Mouse (Mus musculus): ENCODE measurements around the gene Olfr485.
"Not testable (repeated sequence)": the region's sequence is repeated elsewhere in the genome, so short reads cannot be mapped to it uniquely, and the experiment has no call there.

Olfr485 gene

GRCm38 (mm10) chr7:108159771-108160170, at the start of gene Olfr485:
Olfr485 (minus strand) TSS chr7:108159871.
- DNase-seq (ENCODE audit: low spot score): no peak

GRCm38 (mm10) chr7:108196938-108197337, 37.3 kb upstream of the Olfr485 start:
- DNase-seq (ENCODE audit: low spot score): no peak

GRCm38 (mm10) chr7:108196337-108196736, 36.7 kb upstream of the Olfr485 start:
- DNase-seq (ENCODE audit: low spot score): not testable (repeated sequence)

- not testable (repeated sequence) for DNase-seq (ENCODE audit: low spot score)
Observed at GRCm38 (mm10) chr7:108192714-108193113, 33.0 kb upstream of the Olfr485 start.

- DNase-seq (ENCODE audit: low spot score): not testable (repeated sequence)
Observed at GRCm38 (mm10) chr7:108191196-108191595, 31.5 kb upstream of the Olfr485 start.

- not testable (repeated sequence) for DNase-seq (ENCODE audit: low spot score)
Observed at GRCm38 (mm10) chr7:108185237-108185636, 25.6 kb upstream of the Olfr485 start.

- DNase-seq (ENCODE audit: low spot score): not testable (repeated sequence)
Observed at GRCm38 (mm10) chr7:108184401-108184800, 24.7 kb upstream of the Olfr485 start.

- not testable (repeated sequence) for DNase-seq (ENCODE audit: low spot score)
Observed at GRCm38 (mm10) chr7:108172642-108173041, 13.0 kb upstream of the Olfr485 start, which contains the start of gene Olfr486. Olfr486 (minus strand) TSS chr7:108172742.

- no peak for DNase-seq (ENCODE audit: low spot score)
Observed at GRCm38 (mm10) chr7:108127349-108127748, 32.3 kb downstream of the Olfr485 start, which contains the start of gene Olfr484. Olfr484 (minus strand) TSS chr7:108127449.

- DNase-seq (ENCODE audit: low spot score): no peak
Observed at GRCm38 (mm10) chr7:108121416-108121815, 38.3 kb downstream of the Olfr485 start.

GRCm38 (mm10) chr7:108120681-108121080, 39.0 kb downstream of the Olfr485 start:
- no peak for DNase-seq (ENCODE audit: low spot score)

Data from urinary bladder, postnatal 10 days (tissue).